Mouse (Mus musculus) liver, adult 2 months (tissue): ENCODE data around the gene Cmip.

Experiments
- CTCF ChIP-seq: fragments of 200-500 bp; IDR thresholded peaks from 2 replicates; pipeline ENCODE4 v1.5.1; 2011; ENCODE audit warnings: low read depth, low read length, control low read depth
- POLR2A ChIP-seq: fragments of 200-500 bp; IDR thresholded peaks from 2 replicates; pipeline ENCODE4 v1.6.1; 2011; ENCODE audit warnings: low read length, control low read depth; ENCODE audit not compliant: insufficient read depth; ENCODE audit errors: extremely low read depth

DNA sequence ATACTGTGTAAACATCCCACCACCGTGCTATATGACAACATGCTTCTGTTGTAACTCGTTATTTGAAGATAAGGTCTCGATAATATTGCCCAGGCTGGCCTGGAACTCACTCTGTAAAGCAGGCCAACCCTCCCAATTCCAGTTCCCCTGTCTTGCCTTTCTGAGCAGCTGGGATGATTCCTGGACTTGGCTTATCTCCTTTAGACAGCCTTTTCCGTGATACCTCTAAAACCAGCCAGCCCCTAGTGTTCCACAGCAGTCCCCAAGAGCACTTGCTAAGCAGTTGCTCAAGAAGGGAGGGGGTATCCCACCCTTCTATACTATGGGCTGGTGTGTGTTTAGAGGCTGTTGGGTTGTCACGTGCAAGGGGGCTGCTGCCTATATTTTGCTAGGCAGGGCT, 165.0 kb downstream of the Cmip start:
- TF ChIP-seq CTCF = no peak
- no peak for TF ChIP-seq POLR2A
